Mouse (Mus musculus) ES-E14 (cell line): ENCODE results near the gene Pcdh15.

Experiments used
- CHD2 ChIP-seq: IDR thresholded peaks from 2 replicates; pipeline ENCODE4 v1.6.1; 2014; ENCODE audit warnings: mild to moderate bottlenecking, low read depth, low read length, inconsistent platforms
- HCFC1 ChIP-seq: IDR thresholded peaks from 2 replicates; pipeline ENCODE4 v1.6.1; 2012; ENCODE audit warnings: low read length, inconsistent platforms, borderline replicate concordance; ENCODE audit not compliant: insufficient read depth
- MAFK ChIP-seq: IDR thresholded peaks from 2 replicates; pipeline ENCODE4 v1.6.1; 2014; ENCODE audit warnings: mild to moderate bottlenecking, low read depth, low read length, inconsistent platforms; ENCODE audit not compliant: insufficient read depth
- ZC3H11A ChIP-seq: IDR thresholded peaks from 2 replicates; pipeline ENCODE4 v1.6.1; 2012; ENCODE audit warnings: low read depth, mild to moderate bottlenecking, inconsistent platforms, low read length, borderline replicate concordance
- ZNF384 ChIP-seq: IDR thresholded peaks from 2 replicates; pipeline ENCODE4 v1.6.1; 2012; ENCODE audit warnings: low read depth, low read length, inconsistent platforms

DNA sequence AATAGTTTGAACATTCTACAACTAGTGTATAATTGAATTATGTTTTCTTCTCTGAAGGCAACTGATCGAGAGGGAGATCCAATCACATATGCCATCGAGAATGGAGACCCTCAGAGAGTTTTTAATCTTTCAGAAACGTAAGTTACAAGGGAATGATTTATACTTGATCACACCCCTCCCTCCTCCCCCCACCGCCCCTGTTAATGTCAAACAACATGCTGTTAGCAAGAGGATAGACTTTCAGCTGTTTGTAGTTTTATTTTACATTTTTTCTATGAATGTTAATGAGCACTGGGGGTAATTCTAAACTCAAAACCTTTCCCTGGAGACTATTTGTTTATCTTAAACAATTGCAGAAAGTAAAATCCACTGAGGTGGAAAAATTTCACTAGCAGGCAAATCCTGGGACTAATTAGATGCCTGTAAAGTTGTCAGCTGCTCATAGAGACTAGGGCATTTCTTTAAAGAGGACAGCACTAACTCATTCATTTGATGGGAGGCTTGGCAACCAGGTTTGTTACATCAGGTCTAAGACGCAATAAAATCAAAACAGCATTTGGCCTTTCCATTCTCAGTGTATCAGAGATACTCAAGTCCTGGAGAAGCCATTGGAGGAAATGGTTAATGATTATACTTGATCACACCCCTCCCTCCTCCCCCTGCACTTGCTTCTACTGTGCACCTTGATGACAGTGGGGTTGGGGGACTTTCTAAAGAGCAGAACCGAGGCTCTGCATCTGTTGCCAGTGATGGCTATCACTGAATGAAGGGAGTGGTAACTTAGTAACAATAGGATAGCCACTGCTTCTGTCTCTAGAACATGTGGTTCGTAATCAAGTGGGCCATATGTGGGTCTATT lies 1280.4 kb downstream of the Pcdh15 start:
- TF ChIP-seq MAFK (no peak), ZC3H11A (no peak), HCFC1 (no peak), ZNF384 (no peak), CHD2 (no peak)
